Mouse (Mus musculus) heart, adult 2 months (tissue): ENCODE results near the gene Wipf1. TPM values are rescaled to one million over a fixed set of nuclear protein-coding genes. Genes with fewer than 3 reads are reported as not detected.

Source experiments
- DNase-seq, 2 experiments: peaks; one replicate each; pipeline ENCODE4 v3.0.0; 2021
- H3K27ac ChIP-seq: fragments of 200-600 bp; 2 replicates; pipeline ENCODE4 v1.8.1; 2022
- H3K27me3 ChIP-seq: fragments of 200-500 bp; 2 replicates; pipeline ENCODE4 v1.6.1; 2012; ENCODE audit warnings: mild to moderate bottlenecking, low read length, inconsistent platforms, mixed read lengths; ENCODE audit not compliant: control insufficient read depth, insufficient read depth
- H3K36me3 ChIP-seq: fragments of 200-500 bp; 2 replicates; pipeline ENCODE4 v1.6.1; 2012; ENCODE audit warnings: low read length, inconsistent platforms; ENCODE audit not compliant: control insufficient read depth, insufficient read depth
- H3K4me1 ChIP-seq: fragments of 200-500 bp; 2 replicates; pipeline ENCODE4 v1.6.1; 2011; ENCODE audit warnings: low read length; ENCODE audit not compliant: control insufficient read depth, insufficient read depth
- H3K4me3 ChIP-seq: fragments of 200-600 bp; 2 replicates; pipeline ENCODE4 v1.8.1; 2022
- H3K79me2 ChIP-seq: fragments of 200-500 bp; replicated peaks from 2 replicates; pipeline ENCODE4 v1.6.1; 2012; ENCODE audit warnings: mild to moderate bottlenecking, inconsistent platforms, low read length, moderate library complexity, mixed read lengths; ENCODE audit not compliant: control insufficient read depth, insufficient read depth
- H3K9ac ChIP-seq: fragments of 200-500 bp; 2 replicates; pipeline ENCODE4 v1.6.1; 2012; ENCODE audit warnings: low read depth, mild to moderate bottlenecking, control low read depth, inconsistent platforms, low read length, mixed read lengths
- CTCF ChIP-seq: fragments of 200-600 bp; IDR thresholded peaks from 2 replicates; pipeline ENCODE4 v1.8.1; 2022; ENCODE audit warnings: antibody characterized with exemption, mild to moderate bottlenecking, moderate library complexity
- EP300 ChIP-seq: fragments of 200-500 bp; IDR thresholded peaks from 2 replicates; pipeline ENCODE4 v1.6.1; 2011; ENCODE audit warnings: low read depth, low read length, control low read depth; ENCODE audit not compliant: insufficient read depth
- POLR2A ChIP-seq: fragments of 200-500 bp; IDR thresholded peaks from 2 replicates; pipeline ENCODE4 v1.6.1; 2011; ENCODE audit warnings: mild to moderate bottlenecking, low read depth, low read length, control low read depth; ENCODE audit not compliant: insufficient read depth
- WGBS: fragments of 180-500 bp; shearing (Covaris S2); methylation state at CpG from one replicate; pipeline ENCODE4 v1.1.7; 2018; 5-methylcytosine and 5-hydroxymethylcytosine counted together
- intact Hi-C: fragments of 180-260 bp; cut with DNase I; formaldehyde crosslinking; loops from one replicate; pipeline ENCODE4 v1.15.1; 2025
- polyA plus RNA-seq: library from polyadenylated mRNA; depleted of rRNA; stranded (reverse); fragments of >200 nt; gene quantifications from 2 replicates; pipeline ENCODE4 v1.2.3, GENCODE M21; 2012
- total RNA-seq, 2 experiments: library from RNA; stranded (reverse); gene quantifications; 2 replicates each; pipeline ENCODE4 v1.2.3; 2021

Gene Wipf1
- total and polyA plus RNA-seq, 3 experiments: 6.6 to 17.0 (median 12.9) TPM

DNA sequence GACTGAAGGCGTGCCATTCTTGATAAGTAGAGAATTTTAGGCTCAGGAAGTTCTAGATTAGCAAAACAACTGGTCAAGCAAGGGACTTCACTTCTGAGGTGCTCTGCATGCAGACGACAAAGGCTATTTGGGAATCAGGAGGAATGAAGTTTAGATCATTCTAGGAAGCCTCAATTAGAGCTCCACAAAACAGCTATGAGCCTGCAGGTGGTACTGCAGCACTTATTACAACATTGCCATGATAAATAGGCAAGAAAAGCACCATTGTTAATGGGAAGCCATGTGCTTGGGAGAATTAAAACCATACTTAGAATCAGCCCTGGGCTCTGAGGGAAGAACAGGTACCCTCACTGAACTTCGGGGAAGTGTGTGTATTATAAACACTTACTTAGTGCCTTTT lies 36.0 kb downstream of the Wipf1 start:
- intact Hi-C loops: loop anchor here (2.0 to 5.0 kb wide), 3 partner anchors 15 to 56 kb away; partner anchors contain the start of gene Wipf1
- TF ChIP-seq CTCF (no peak), POLR2A (no peak), EP300 (no peak)

GRCm38 (mm10) chr2:73491442-73492241 lies 37.9 kb downstream of the Wipf1 start:
- 0 out of 2 replicates have a peak, but pooled peaks cover 2% of the 10 kb centered on the region for H3K79me2 ChIP-seq
- peak; percentile 61 to 75 for DNase-seq
- no peak overlapping the region for H3K9ac ChIP-seq
- no peak overlapping the region for H3K4me3 ChIP-seq
- H3K36me3 ChIP-seq: peaks cover 14% of the 10 kb centered on the region
- H3K27ac ChIP-seq: peak overlapping the region; percentile 21; the same call in 1 of the 2 replicates
- H3K27me3 ChIP-seq: no peaks in the 10 kb centered on the region
- H3K4me1 ChIP-seq: peaks cover 28% of the 10 kb centered on the region
- TF ChIP-seq EP300: no peak
- TF ChIP-seq CTCF: peak; percentile 88
- WGBS: 35% methylated on average over 9 of the region's 9 CpGs
- intact Hi-C loops: loop anchor here (2.0 to 5.0 kb wide), 4 partner anchors 17 to 54 kb away; partner anchors contain the start of gene Wipf1

More for the DNA sequence above, 36.0 kb downstream of the Wipf1 start:
- H3K79me2 ChIP-seq: 0 out of 2 replicates have a peak, but pooled peaks cover 2% of the 10 kb centered on the region
- no peak for DNase-seq
- peaks cover 13% of the 10 kb centered on the region for H3K36me3 ChIP-seq
- no peaks in the 10 kb centered on the region for H3K27me3 ChIP-seq
- no peak overlapping the region for H3K9ac ChIP-seq
- WGBS: 53% methylated on average over 3 of the region's 3 CpGs
- no peak overlapping the region for H3K27ac ChIP-seq
- no peak overlapping the region for H3K4me3 ChIP-seq
- peaks cover 32% of the 10 kb centered on the region for H3K4me1 ChIP-seq

DNA sequence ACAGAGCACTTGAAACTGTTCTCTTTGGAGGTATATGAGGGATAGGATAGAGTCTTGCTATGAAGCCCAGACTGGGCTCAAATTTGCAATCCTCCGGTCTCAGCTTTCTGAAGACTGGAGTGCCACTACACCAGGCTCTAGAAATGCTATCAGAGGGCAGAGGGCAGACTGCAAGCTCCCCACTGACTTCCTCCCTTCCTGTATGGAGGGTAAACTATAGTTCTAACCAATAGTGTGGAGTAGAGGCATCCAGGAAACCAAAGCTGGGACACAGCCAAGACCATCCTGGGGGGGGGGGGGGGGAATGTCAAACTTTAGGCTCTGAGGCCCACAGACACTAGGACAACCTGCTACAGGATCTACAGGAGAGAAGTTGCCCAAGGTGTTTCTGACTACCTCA lies 39.1 kb downstream of the Wipf1 start:
- Histone ChIP-seq H3K79me2 (0 out of 2 replicates have a peak, but pooled peaks cover 2% of the 10 kb centered on the region), H3K36me3 (peaks cover 17% of the 10 kb centered on the region), H3K27me3 (no peaks in the 10 kb centered on the region), H3K4me1 (peaks cover 24% of the 10 kb centered on the region), H3K27ac (no peak overlapping the region), H3K4me3 (no peak overlapping the region), H3K9ac (no peak overlapping the region)
- TF ChIP-seq POLR2A: no peak
- no peak for TF ChIP-seq EP300
- no peak for TF ChIP-seq CTCF
- DNase-seq: no peak
- 38% methylated on average over 1 of the region's 1 CpGs for WGBS
- intact Hi-C loops: loop anchor here (2.0 to 5.0 kb wide), 2 partner anchors 22 to 53 kb away; no protein-coding TSS in a partner anchor

DNA sequence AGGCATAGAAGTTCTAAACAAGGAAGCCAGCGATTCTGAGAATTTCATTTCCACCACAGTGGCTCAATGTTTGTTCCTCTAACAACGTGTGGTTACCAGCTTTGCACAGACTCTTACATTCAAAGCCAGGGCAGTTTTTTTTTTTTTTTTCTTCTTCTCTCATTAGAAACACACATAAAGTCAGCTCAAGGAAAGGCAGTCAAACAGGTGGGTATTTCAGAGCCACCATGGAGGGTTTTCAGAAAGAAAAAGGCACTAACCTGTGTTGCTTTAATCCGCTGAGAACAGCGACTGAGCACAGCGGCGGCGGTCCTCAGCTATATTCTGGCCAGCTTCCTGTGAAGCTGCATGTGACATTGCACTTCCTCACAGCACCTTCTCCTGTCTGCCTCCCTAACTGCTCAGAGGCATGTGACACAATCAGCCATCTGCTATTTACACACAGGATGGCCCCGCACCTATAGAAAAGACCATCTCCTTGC lies 43.4 kb downstream of the Wipf1 start:
- DNase-seq: peak in 1 of 2 experiments; percentile 52
- 38% methylated on average over 8 of the region's 8 CpGs for WGBS
- H3K79me2 ChIP-seq: peaks cover 3% of the 10 kb centered on the region; the same call in 1 of the 2 replicates
- H3K9ac ChIP-seq: no peak overlapping the region
- TF ChIP-seq EP300 (no peak), CTCF (no peak), POLR2A (no peak)
- H3K27ac ChIP-seq: peak overlapping the region; percentile 19; the same call in 1 of the 2 replicates
- no peaks in the 10 kb centered on the region for H3K27me3 ChIP-seq
- H3K4me1 ChIP-seq: peaks cover 21% of the 10 kb centered on the region
- H3K4me3 ChIP-seq: no peak overlapping the region
- H3K36me3 ChIP-seq: peaks cover 11% of the 10 kb centered on the region
- intact Hi-C loops: no loop called here

DNA sequence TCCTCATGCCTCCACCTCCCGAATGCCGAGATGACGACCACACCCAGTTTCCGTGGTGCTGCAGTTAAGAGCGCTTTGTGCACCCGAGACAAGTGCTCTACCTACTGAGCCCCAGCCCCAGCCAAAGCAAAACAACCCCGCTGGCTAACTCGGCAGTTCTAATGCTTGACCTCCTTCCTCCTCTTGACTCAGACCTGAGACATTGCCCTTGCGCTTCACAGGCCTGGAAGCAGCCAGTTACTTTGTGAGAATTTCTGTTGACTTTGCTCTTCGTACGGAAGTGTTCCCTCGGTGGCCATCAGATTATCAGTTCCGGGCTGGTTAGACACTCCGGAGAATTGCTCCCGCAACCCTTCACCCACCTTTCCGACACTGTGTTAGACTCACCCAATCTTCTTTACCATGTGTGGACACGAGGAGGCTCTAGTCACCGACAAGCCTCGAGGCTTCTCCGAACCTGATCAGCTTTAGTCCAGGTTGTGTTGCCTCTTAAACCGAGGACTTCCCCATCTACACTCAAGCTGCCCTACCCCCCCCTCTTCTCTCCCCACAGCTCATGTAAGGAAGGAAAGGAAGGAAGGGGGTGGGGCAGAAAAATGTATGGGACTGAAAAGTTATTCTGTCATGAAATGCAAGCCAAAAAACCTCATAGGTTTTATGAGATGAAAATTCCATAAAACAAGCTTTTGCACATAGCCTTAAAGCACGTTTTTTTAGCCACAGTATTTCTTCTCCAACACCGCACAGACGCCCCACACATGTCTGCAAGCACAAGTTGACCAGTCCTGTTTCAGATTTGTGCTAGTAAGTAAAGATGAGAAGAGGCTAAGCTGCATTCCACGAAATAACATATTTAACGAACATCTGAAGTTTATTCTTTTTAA lies 44.1 kb downstream of the Wipf1 start:
- peak overlapping the region; percentile 31; the same call in 1 of the 2 replicates for H3K4me3 ChIP-seq
- peaks cover 5% of the 10 kb centered on the region for H3K36me3 ChIP-seq
- intact Hi-C loops: no loop called here
- peak overlapping the region; percentile 19 for H3K27ac ChIP-seq
- H3K4me1 ChIP-seq: peaks cover 19% of the 10 kb centered on the region
- WGBS: 32% methylated on average over 26 of the region's 26 CpGs
- H3K27me3 ChIP-seq: no peaks in the 10 kb centered on the region
- no peak for TF ChIP-seq POLR2A
- no peak for TF ChIP-seq CTCF
- TF ChIP-seq EP300: 0 out of 2 replicates have a peak, but pooled peaks have one; percentile 6
- DNase-seq: peak; percentile 53
- peak overlapping the region; percentile 28; the same call in 1 of the 2 replicates for H3K9ac ChIP-seq
- peaks cover 4% of the 10 kb centered on the region; the same call in 1 of the 2 replicates for H3K79me2 ChIP-seq
